Mouse (Mus musculus): ENCODE data around the gene Atg5.

- no peak for TF ChIP-seq CTCF (IDR thresholded peaks at IDR 0.05; ENCODE audit: low read depth)
- TF ChIP-seq EP300 (IDR thresholded peaks at IDR 0.05; ENCODE audit: low read depth): no peak
These were observed 140.9 kb downstream of the Atg5 start for GRCm38 (mm10) chr10:44409054-44409453.

All from heart, postnatal 0 days (tissue).